Mouse (Mus musculus) hindbrain, embryonic 15.5 days (tissue): ENCODE data around the gene Brd2. TPM values are rescaled to one million over a fixed set of nuclear protein-coding genes. Genes with fewer than 3 reads are reported as not detected.
"Not testable (repeated sequence)": the region's sequence is repeated elsewhere in the genome, so short reads cannot be mapped to it uniquely, and the experiment has no call there.

Experiments used
- ATAC-seq: fragments of 200-750 bp; cut with Nextera tagmentation; 2 replicates; pipeline ENCODE4 v1.8.0; 2017; ENCODE audit warnings: low read depth, moderate number of reproducible peaks, moderate TSS enrichment; ENCODE audit not compliant: low FRiP score
- H3K27ac ChIP-seq: fragments of 300-500 bp; sonication (generic); replicated peaks from 2 replicates; pipeline ENCODE4 v1.5.1; 2015; ENCODE audit warnings: mild to moderate bottlenecking, inconsistent platforms
- H3K27me3 ChIP-seq: fragments of 300-500 bp; sonication (generic); 2 replicates; pipeline ENCODE4 v1.6.1; 2015; ENCODE audit warnings: control low read depth, inconsistent platforms
- H3K36me3 ChIP-seq: fragments of 300-500 bp; sonication (generic); 2 replicates; pipeline ENCODE4 v1.6.1; 2015; ENCODE audit warnings: control low read depth, inconsistent platforms
- H3K4me1 ChIP-seq: fragments of 300-500 bp; sonication (generic); replicated peaks from 2 replicates; pipeline ENCODE4 v1.6.1; 2015; ENCODE audit warnings: control low read depth, inconsistent platforms
- H3K4me2 ChIP-seq: fragments of 300-500 bp; sonication (generic); 2 replicates; pipeline ENCODE4 v1.6.1; 2015; ENCODE audit warnings: moderate library complexity, mild to moderate bottlenecking, inconsistent platforms
- H3K4me3 ChIP-seq: fragments of 300-500 bp; sonication (generic); 2 replicates; pipeline ENCODE4 v1.5.1; 2015; ENCODE audit warnings: mild to moderate bottlenecking, inconsistent platforms
- H3K9ac ChIP-seq: fragments of 300-500 bp; sonication (generic); 2 replicates; pipeline ENCODE4 v1.6.1; 2015; ENCODE audit warnings: inconsistent platforms
- H3K9me3 ChIP-seq: fragments of 300-500 bp; sonication (generic); 2 replicates; pipeline ENCODE4 v1.6.1; 2016; ENCODE audit warnings: control low read depth, inconsistent platforms
- WGBS: fragments of 180-500 bp; shearing (Covaris S2); methylation state at CpG from one replicate; pipeline ENCODE4 v1.1.7; 2015; 5-methylcytosine and 5-hydroxymethylcytosine counted together
- polyA plus RNA-seq: library from polyadenylated mRNA; unstranded; fragments of >200 nt; fragmentation: Nextera tagmentation; extraction: Ambion mirVana; gene quantifications from 2 replicates; pipeline ENCODE4 v1.2.1, GENCODE M21; 2015

Brd2 gene
- 122 and 144 TPM in 2 replicates for polyA plus RNA-seq

DNA sequence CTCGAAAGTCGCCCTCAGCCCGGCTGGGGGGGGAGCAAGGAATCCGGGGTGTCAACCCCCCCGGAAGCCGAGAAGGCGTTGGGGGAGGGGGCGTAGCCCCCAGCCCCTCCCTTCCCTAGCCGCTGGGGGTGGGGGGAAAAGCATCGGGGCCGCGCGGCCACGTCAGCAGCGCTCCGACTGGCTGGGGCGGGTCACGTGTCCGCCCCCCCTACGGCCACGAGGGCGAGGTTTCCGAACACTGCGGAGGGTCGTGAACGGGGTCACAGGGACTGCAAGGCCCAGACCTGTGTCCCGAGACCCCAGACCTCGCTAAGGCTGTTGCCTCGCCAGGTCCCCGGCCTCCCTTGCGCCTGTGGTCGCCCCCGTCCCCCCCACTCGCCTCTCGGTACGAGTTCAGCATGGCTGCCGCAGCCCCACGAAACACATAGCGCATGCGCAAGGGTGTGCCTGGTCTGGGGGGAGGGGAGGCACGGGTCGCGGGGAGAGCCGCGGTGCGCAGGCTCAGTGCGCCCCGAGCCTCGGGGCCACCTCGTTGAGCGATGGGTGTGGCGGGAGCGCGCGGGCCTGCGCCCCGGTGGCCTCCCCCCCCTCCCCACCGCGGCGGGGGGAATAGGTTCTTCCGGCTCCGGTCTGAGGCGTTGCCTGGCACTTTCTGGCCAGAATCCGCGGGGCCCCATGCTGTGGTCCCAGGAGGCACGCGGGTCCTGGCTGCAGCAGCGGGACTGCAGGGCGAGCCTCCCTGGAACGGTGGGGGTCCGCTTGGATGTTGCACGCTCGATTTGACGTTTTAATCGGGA is at the start of gene Brd2:
Gene Brd2 (minus strand): TSS at position 447 of the 797 bp plus-strand sequence.
- Histone ChIP-seq H3K4me1 (peaks cover 33% of the 10 kb centered on the region), H3K27ac (peak within 1 kb of the TSS; percentile 100), H3K4me2 (peak within 1 kb of the TSS; percentile 88), H3K9ac (peak within 1 kb of the TSS; percentile 93), H3K9me3 (no peaks in the 10 kb centered on the region), H3K36me3 (no peaks in the 10 kb centered on the region), H3K4me3 (peak within 1 kb of the TSS; percentile 70), H3K27me3 (no peaks in the 10 kb centered on the region)
- under 1% methylated on average over 70 of the region's 75 CpGs for WGBS
- peak; percentile 65 for ATAC-seq

- Histone ChIP-seq H3K9me3 (no peaks in the 10 kb centered on the region), H3K4me1 (no peaks in the 10 kb centered on the region), H3K9ac (no peak overlapping the region), H3K4me3 (no peak overlapping the region), H3K27ac (no peak overlapping the region), H3K36me3 (no peaks in the 10 kb centered on the region), H3K27me3 (no peaks in the 10 kb centered on the region), H3K4me2 (no peak overlapping the region)
- WGBS, result 41% methylated on average over 13 of the region's 13 CpGs
- no peak for ATAC-seq
These were observed 48.6 kb upstream of the Brd2 start for GRCm38 (mm10) chr17:34170877-34171498.

- no peaks in the 10 kb centered on the region for H3K9me3 ChIP-seq
- H3K9ac ChIP-seq, result no peak overlapping the region
- no peaks in the 10 kb centered on the region for H3K27me3 ChIP-seq
- H3K4me1 ChIP-seq, result no peaks in the 10 kb centered on the region
- no peak for ATAC-seq
- WGBS, result 28% methylated on average over 4 of the region's 4 CpGs
- H3K4me2 ChIP-seq, result no peak overlapping the region
- no peaks in the 10 kb centered on the region for H3K36me3 ChIP-seq
- no peak overlapping the region for H3K4me3 ChIP-seq
- H3K27ac ChIP-seq, result no peak overlapping the region
These were observed 48.0 kb upstream of the Brd2 start for GRCm38 (mm10) chr17:34170487-34170876.

DNA sequence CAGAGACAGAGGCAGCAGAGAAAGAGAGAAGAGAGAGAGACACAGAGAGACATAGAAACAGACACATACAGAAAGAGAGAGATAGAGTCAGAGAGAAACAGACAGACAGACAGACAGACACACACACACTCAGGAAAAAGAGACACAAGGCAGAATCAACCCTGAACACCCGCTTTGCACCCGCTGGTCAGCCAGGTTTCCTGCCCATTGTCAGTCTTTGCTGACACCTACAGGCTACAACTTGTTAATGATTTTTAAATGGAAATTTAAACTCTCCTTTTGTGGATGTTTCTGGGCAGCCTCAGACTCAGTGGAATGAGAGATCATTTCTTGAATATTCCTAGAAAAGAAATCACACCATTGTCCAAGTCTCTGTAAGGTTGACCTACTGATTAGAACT is 46.8 kb upstream of the Brd2 start:
- Histone ChIP-seq H3K4me3 (no peak overlapping the region), H3K27ac (no peak overlapping the region), H3K4me1 (no peaks in the 10 kb centered on the region), H3K4me2 (no peak overlapping the region), H3K27me3 (no peaks in the 10 kb centered on the region), H3K36me3 (no peaks in the 10 kb centered on the region), H3K9ac (no peak overlapping the region), H3K9me3 (no peaks in the 10 kb centered on the region)
- WGBS, result 0% methylated on average over 2 of the region's 2 CpGs
- ATAC-seq, result no peak

DNA sequence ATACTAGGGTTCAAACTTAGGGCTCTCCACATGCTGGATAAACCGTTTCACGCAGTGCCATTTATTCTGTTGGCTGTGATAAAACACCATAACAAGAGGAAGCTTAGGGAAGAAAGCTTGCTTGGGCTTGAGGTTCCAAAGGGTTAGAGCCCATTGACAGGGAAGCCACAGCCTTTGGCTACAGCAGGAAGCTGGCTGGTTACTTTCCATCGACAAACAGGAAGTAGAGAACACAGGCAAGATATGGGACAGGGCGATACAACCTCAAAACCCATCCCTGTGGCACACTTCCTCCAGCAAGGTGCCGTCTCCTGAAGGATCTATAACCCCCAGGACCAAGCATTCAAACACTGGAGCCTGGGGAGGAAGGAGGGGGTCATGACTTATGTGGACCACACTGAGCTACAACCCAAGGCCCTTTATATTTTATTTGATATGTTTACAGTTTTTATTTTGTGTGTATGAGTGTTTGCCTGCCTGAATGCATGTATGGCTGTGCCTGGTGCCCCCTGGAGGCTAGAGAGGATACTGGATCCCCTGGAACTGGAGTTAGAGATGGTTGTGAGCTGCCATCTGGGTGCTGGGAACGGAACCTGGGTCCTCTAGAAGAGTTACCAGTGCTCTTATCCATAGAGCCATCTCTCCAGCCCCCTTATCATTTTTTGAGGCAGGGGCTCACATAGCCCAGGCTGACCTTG is 42.7 kb upstream of the Brd2 start:
- no peak overlapping the region for H3K27ac ChIP-seq
- H3K4me2 ChIP-seq, result no peak overlapping the region
- H3K27me3 ChIP-seq, result no peaks in the 10 kb centered on the region
- ATAC-seq, result no peak
- no peaks in the 10 kb centered on the region for H3K9me3 ChIP-seq
- no peaks in the 10 kb centered on the region for H3K4me1 ChIP-seq
- 83% methylated on average over 6 of the region's 6 CpGs for WGBS
- H3K4me3 ChIP-seq, result no peak overlapping the region
- no peak overlapping the region for H3K9ac ChIP-seq
- H3K36me3 ChIP-seq, result no peaks in the 10 kb centered on the region

DNA sequence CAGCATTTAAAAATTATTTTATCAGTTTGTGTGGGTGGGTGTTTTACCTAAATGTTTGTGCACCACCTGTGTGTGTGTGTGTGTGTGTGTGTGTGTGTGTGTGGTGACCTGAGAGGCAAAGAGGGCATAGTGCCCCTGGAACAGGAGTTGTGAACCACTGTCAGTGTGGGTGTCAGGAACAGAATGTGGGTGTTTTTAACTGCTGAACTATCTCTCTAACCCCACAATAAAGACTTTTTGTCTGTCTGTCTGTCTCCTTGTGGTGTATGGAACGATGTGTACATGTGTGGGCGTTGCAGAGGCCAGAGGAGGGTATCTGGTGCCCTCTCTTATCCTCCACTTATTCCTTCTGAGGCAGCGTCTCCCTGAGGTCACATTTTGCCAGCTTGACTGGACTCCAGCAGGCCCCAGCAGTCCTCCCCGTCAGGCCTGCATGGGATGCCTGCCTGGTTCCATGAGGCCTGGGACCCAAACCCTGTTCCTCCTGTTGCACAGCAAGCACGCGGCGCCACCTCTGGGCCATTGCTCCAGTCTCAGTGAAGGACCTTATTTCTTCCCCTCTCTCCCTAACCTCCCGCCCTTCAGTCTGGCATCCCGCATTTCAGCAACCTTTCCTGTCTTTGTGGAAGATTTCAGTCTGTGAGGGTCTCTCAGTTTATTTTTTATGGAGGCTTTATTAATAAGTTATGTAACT is 41.9 kb upstream of the Brd2 start:
- Histone ChIP-seq H3K27ac (no peak overlapping the region), H3K36me3 (no peaks in the 10 kb centered on the region), H3K27me3 (no peaks in the 10 kb centered on the region), H3K4me3 (no peak overlapping the region), H3K9me3 (no peaks in the 10 kb centered on the region), H3K4me1 (no peaks in the 10 kb centered on the region), H3K4me2 (no peak overlapping the region), H3K9ac (no peak overlapping the region)
- 54% methylated on average over 9 of the region's 9 CpGs for WGBS
- no peak for ATAC-seq

GRCm38 (mm10) chr17:34155534-34155933 is 33.1 kb upstream of the Brd2 start:
- Histone ChIP-seq H3K4me3 (no peak overlapping the region), H3K36me3 (no peaks in the 10 kb centered on the region), H3K9ac (no peak overlapping the region), H3K4me2 (no peak overlapping the region), H3K27ac (no peak overlapping the region), H3K27me3 (no peaks in the 10 kb centered on the region), H3K4me1 (no peaks in the 10 kb centered on the region), H3K9me3 (no peaks in the 10 kb centered on the region)
- ATAC-seq, result no peak
- WGBS, result 58% methylated on average over 5 of the region's 5 CpGs

GRCm38 (mm10) chr17:34152923-34153322 is 30.5 kb upstream of the Brd2 start, which contains the start of gene H2-DMb1:
H2-DMb1 (plus strand) TSS chr17:34153072.
- H3K4me3 ChIP-seq, result no peak within 1 kb of the TSS
- H3K9ac ChIP-seq, result no peak within 1 kb of the TSS
- H3K4me2 ChIP-seq, result no peak within 1 kb of the TSS
- H3K27ac ChIP-seq, result no peak within 1 kb of the TSS
- no peaks in the 10 kb centered on the region for H3K9me3 ChIP-seq
- H3K36me3 ChIP-seq, result no peaks in the 10 kb centered on the region
- no peaks in the 10 kb centered on the region for H3K4me1 ChIP-seq
- no peak for ATAC-seq
- 75% methylated on average over 4 of the region's 4 CpGs for WGBS
- no peaks in the 10 kb centered on the region for H3K27me3 ChIP-seq

DNA sequence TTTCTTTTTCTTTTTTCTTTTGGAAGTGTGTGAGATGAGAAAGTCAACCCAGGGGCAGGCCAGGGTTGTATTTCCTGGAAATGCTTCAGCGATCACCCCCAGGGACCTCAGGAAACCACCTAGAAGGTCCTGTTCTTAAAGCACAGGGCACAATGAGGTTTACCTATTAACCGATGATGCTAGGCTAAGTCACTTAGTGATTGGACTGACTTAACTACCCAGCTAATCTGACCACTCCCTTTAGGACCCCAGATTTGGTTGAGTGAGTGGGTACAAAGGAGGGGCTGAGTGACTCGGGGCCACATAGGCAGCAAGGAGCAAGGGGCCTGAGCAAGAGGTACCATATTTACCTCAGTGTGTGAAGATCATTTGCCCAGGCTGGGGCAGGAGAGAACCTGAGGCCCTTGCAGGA is 22.5 kb upstream of the Brd2 start:
- Histone ChIP-seq H3K36me3 (no peaks in the 10 kb centered on the region), H3K9me3 (no peaks in the 10 kb centered on the region), H3K4me2 (no peak overlapping the region), H3K4me3 (no peak overlapping the region), H3K4me1 (peaks cover 3% of the 10 kb centered on the region), H3K9ac (no peak overlapping the region), H3K27me3 (peaks cover 14% of the 10 kb centered on the region), H3K27ac (no peak overlapping the region)
- 76% methylated on average over 3 of the region's 3 CpGs for WGBS
- no peak for ATAC-seq

- not testable (repeated sequence) for H3K36me3 ChIP-seq, H3K4me3 ChIP-seq, H3K4me2 ChIP-seq, H3K27ac ChIP-seq, ATAC-seq, H3K9me3 ChIP-seq, H3K9ac ChIP-seq
- H3K4me1 ChIP-seq, result peaks cover 10% of the 10 kb centered on the region
- H3K27me3 ChIP-seq, result peaks cover 21% of the 10 kb centered on the region
- 93% methylated on average over 4 of the region's 4 CpGs for WGBS
These were observed 21.8 kb upstream of the Brd2 start for GRCm38 (mm10) chr17:34144221-34144620.

- H3K27me3 ChIP-seq, result peaks cover 29% of the 10 kb centered on the region
- no peak overlapping the region for H3K9ac ChIP-seq
- ATAC-seq, result no peak
- H3K36me3 ChIP-seq, result no peaks in the 10 kb centered on the region
- no peak overlapping the region for H3K4me3 ChIP-seq
- H3K4me1 ChIP-seq, result peaks cover 13% of the 10 kb centered on the region
- WGBS, result 68% methylated on average over 4 of the region's 5 CpGs
- no peak overlapping the region for H3K27ac ChIP-seq
- H3K4me2 ChIP-seq, result no peak overlapping the region
- H3K9me3 ChIP-seq, result no peaks in the 10 kb centered on the region
These were observed 21.0 kb upstream of the Brd2 start for GRCm38 (mm10) chr17:34143461-34143860.

- Histone ChIP-seq H3K36me3 (no peaks in the 10 kb centered on the region), H3K9me3 (no peaks in the 10 kb centered on the region), H3K27ac (no peak within 1 kb of the TSS), H3K4me3 (no peak within 1 kb of the TSS), H3K4me1 (peaks cover 13% of the 10 kb centered on the region), H3K27me3 (peaks cover 33% of the 10 kb centered on the region), H3K4me2 (no peak within 1 kb of the TSS), H3K9ac (no peak within 1 kb of the TSS)
- ATAC-seq, result no peak
- WGBS, result 29% methylated on average over 7 of the region's 7 CpGs
These were observed 20.6 kb upstream of the Brd2 start, which contains the start of gene H2-DMb2 for GRCm38 (mm10) chr17:34143033-34143432. H2-DMb2 (plus strand) TSS chr17:34143307.
